Comparison of ENCODE assay signal across 8 mouse cellular contexts in the genomic region with DNA sequence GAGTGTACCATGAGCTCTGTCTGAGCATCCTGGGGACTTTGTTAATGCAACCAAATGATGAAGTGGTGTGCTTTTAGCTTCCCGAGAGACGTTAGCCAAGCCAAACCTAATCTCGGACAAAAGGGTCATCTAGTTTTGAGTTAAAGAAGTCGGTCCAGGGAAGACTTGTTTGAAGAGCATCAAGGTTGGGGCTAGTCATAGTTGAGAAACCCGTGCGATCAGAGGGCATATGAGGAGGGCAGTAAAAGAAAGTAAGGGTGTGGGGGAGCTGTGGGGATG. TPM values are rescaled to one million over a fixed set of nuclear protein-coding genes. Genes with fewer than 3 reads are reported as not detected.
DNase-seq lines count a peak whose midpoint lies in the region; ATAC-seq and TF ChIP-seq lines count a peak whose summit lies in the region.

No protein-coding gene starts in this region.

- no peak for ATAC-seq in heart, embryonic 13.5 days (ENCODE audit: extremely low read depth, insufficient number of reproducible peaks, low FRiP score, low TSS enrichment)
- ATAC-seq in midbrain, embryonic 11.5 days (ENCODE audit: low FRiP score) = no peak

- H3K9ac ChIP-seq in heart, embryonic 13.5 days = peak overlapping the region; percentile 92
- peak overlapping the region; percentile 87 for H3K9ac ChIP-seq in ES-E14 (ENCODE audit: insufficient read depth, low read depth, low read length, poor library complexity, severe bottlenecking)
- H3K9ac ChIP-seq in midbrain, embryonic 11.5 days (ENCODE audit: low read length) = peak overlapping the region; percentile 82

- no peaks in the 10 kb centered on the region for H3K9me3 ChIP-seq in heart, embryonic 13.5 days
- H3K9me3 ChIP-seq in ES-E14 (ENCODE audit: control insufficient read depth, insufficient read depth, low read depth, low read length) = no peaks in the 10 kb centered on the region
- no peaks in the 10 kb centered on the region for H3K9me3 ChIP-seq in hindbrain, embryonic 10.5 days
- H3K9me3 ChIP-seq in midbrain, embryonic 11.5 days (ENCODE audit: control insufficient read depth, low read length) = no peaks in the 10 kb centered on the region

- peaks cover 21% of the 10 kb centered on the region for H3K4me1 ChIP-seq in heart, embryonic 13.5 days
- peaks cover 4% of the 10 kb centered on the region in 2 experiments; a peak in 3 of 4 replicates for H3K4me1 ChIP-seq in ES-E14 (ENCODE audit: control insufficient read depth in 2 of 2, insufficient read depth in 2 of 2, low read length in 2 of 2, poor library complexity in 1 of 2)
- H3K4me1 ChIP-seq in hindbrain, embryonic 10.5 days (replicated peaks) = peaks cover 23% of the 10 kb centered on the region
- peaks cover 9% of the 10 kb centered on the region for H3K4me1 ChIP-seq in midbrain, embryonic 11.5 days (ENCODE audit: control insufficient read depth, insufficient read depth, low read length)

- in situ Hi-C loops in ES-E14 (cut with MboI; ENCODE audit: low sequenced_read_pairs in 2 of 2, unreplicated experiment in 2 of 2) = no loop called here

- peak overlapping the region; percentile 78 for H3K4me3 ChIP-seq in heart, embryonic 13.5 days
- peak overlapping the region; percentile 77 to 95 for H3K4me3 ChIP-seq in ES-E14 (ENCODE audit: insufficient read depth in 1 of 2, low read depth in 1 of 2, low read length in 2 of 2, poor library complexity in 1 of 2, severe bottlenecking in 1 of 2)
- H3K4me3 ChIP-seq in hindbrain, embryonic 10.5 days = peak overlapping the region; percentile 78
- H3K4me3 ChIP-seq in midbrain, embryonic 11.5 days (ENCODE audit: low read depth, low read length) = peak overlapping the region; percentile 55

- DNase-seq in heart, adult 18-20 months = no peak
- no peak for DNase-seq in ES-E14 (ENCODE audit: low read depth, low spot score)
- DNase-seq in hindbrain, embryonic 10.5 days (ENCODE audit: low spot score) = no peak
- DNase-seq in midbrain, embryonic 11.5 days (ENCODE audit: low spot score, missing footprints) = peak; percentile 94
- DNase-seq in frontal cortex, postnatal 14 days (ENCODE audit: low spot score in 2 of 2) = no peak
- DNase-seq in adrenal gland, postnatal 4 days (ENCODE audit: low spot score in 2 of 2) = no peak
- no peak for DNase-seq in right cerebral cortex, postnatal 36 days (ENCODE audit: low spot score in 2 of 2)

- peaks cover 77% of the 10 kb centered on the region for H3K36me3 ChIP-seq in heart, embryonic 13.5 days
- peaks cover 51% of the 10 kb centered on the region for H3K36me3 ChIP-seq in ES-E14 (ENCODE audit: control insufficient read depth, insufficient read depth, low read length, poor library complexity, severe bottlenecking)
- H3K36me3 ChIP-seq in hindbrain, embryonic 10.5 days = peaks cover 75% of the 10 kb centered on the region
- peaks cover 31% of the 10 kb centered on the region for H3K36me3 ChIP-seq in midbrain, embryonic 11.5 days (ENCODE audit: control insufficient read depth, insufficient read depth, low read length)

- WGBS in heart, embryonic 13.5 days = 5% methylated on average over 6 of the region's 6 CpGs
- WGBS in hindbrain, embryonic 10.5 days = 9% methylated on average over 6 of the region's 6 CpGs
- WGBS in midbrain, embryonic 11.5 days = 10% methylated on average over 6 of the region's 6 CpGs

- H3K27ac ChIP-seq in heart, embryonic 13.5 days (replicated peaks) = peak overlapping the region; percentile 83
- H3K27ac ChIP-seq in ES-E14 (ENCODE audit: insufficient read depth, low read depth, low read length, poor library complexity, severe bottlenecking) = no peak overlapping the region; the same call in 1 of the 2 replicates
- H3K27ac ChIP-seq in hindbrain, embryonic 10.5 days = peak overlapping the region; percentile 89
- H3K27ac ChIP-seq in midbrain, embryonic 11.5 days (ENCODE audit: low read depth, low read length) = no peak overlapping the region; the same call in 1 of the 2 replicates

- H3K4me2 ChIP-seq in heart, embryonic 13.5 days = peak overlapping the region; percentile 96
- peak overlapping the region; percentile 85 for H3K4me2 ChIP-seq in midbrain, embryonic 11.5 days

- H3K27me3 ChIP-seq in heart, embryonic 13.5 days (replicated peaks) = no peaks in the 10 kb centered on the region
- no peaks in the 10 kb centered on the region for H3K27me3 ChIP-seq in hindbrain, embryonic 10.5 days (ENCODE audit: insufficient read depth, poor library complexity, severe bottlenecking)
- H3K27me3 ChIP-seq in midbrain, embryonic 11.5 days (ENCODE audit: control insufficient read depth, insufficient read depth, low read length) = no peaks in the 10 kb centered on the region

TF ChIP-seq in ES-E14, 5 proteins besides CTCF, POLR2A, EP300 and RAD21:
- TF ChIP-seq ZNF384 (IDR thresholded peaks at IDR 0.05; ENCODE audit: low read depth, low read length) (no peak), HCFC1 (IDR thresholded peaks at IDR 0.05; ENCODE audit: borderline replicate concordance, insufficient read depth, low read length) (no peak), CHD2 (IDR thresholded peaks at IDR 0.05; ENCODE audit: low read depth, low read length) (no peak), MAFK (IDR thresholded peaks at IDR 0.05; ENCODE audit: insufficient read depth, low read depth, low read length) (no peak), ZC3H11A (IDR thresholded peaks at IDR 0.05; ENCODE audit: borderline replicate concordance, low read depth, low read length) (no peak)

RNA-seq across cellular contexts. Expression of a gene that starts 0.8 kb away (rescaled TPM):
- 83.4 and 88.1 TPM in 2 replicates for polyA plus RNA-seq in heart, embryonic 13.5 days (2015; fragmentation: Nextera tagmentation; extraction: Ambion mirVana)
- total RNA-seq in heart, adult 18-20 months (2021) = 10 to 100 TPM; 46.2 to 50.2 TPM
- total RNA-seq in ES-E14 (2012; rRNA removed) = 83.2 and 102 TPM in 2 replicates
- 98.9 and 116 TPM in 2 replicates for polyA plus RNA-seq in hindbrain, embryonic 10.5 days (2016; fragmentation: Nextera tagmentation; extraction: Ambion mirVana)
- 74.4 and 77.2 TPM in 2 replicates for polyA plus RNA-seq in midbrain, embryonic 11.5 days (2014; fragmentation: Nextera tagmentation; extraction: Ambion mirVana)
- 100 to 1,000 TPM; 114 to 122 TPM for total RNA-seq in adrenal gland, postnatal 4 days (2021)

RNA-seq across cellular contexts. Expression of a gene that starts 4.9 kb away (rescaled TPM):
- 12.8 and 13.5 TPM in 2 replicates for polyA plus RNA-seq in heart, embryonic 13.5 days (2015; fragmentation: Nextera tagmentation; extraction: Ambion mirVana)
- 1 to 10 TPM; 3.7 to 4.7 TPM for total RNA-seq in heart, adult 18-20 months (2021)
- total RNA-seq in ES-E14 (2012; rRNA removed) = 8.6 and 9.3 TPM in 2 replicates
- 30.2 and 38.7 TPM in 2 replicates for polyA plus RNA-seq in hindbrain, embryonic 10.5 days (2016; fragmentation: Nextera tagmentation; extraction: Ambion mirVana)
- 16.5 and 20.2 TPM in 2 replicates for polyA plus RNA-seq in midbrain, embryonic 11.5 days (2014; fragmentation: Nextera tagmentation; extraction: Ambion mirVana)
- 10 to 100 TPM; 27.2 to 34.1 TPM for total RNA-seq in adrenal gland, postnatal 4 days (2021)

RNA-seq across cellular contexts. Expression of a gene that starts 13.5 kb away (rescaled TPM):
- 16.9 and 17.4 TPM in 2 replicates for polyA plus RNA-seq in heart, embryonic 13.5 days (2015; fragmentation: Nextera tagmentation; extraction: Ambion mirVana)
- 10 to 100 TPM; 14.3 to 17.8 TPM for total RNA-seq in heart, adult 18-20 months (2021)
- 42.0 and 60.1 TPM in 2 replicates for total RNA-seq in ES-E14 (2012; rRNA removed)
- 34.8 and 35.3 TPM in 2 replicates for polyA plus RNA-seq in hindbrain, embryonic 10.5 days (2016; fragmentation: Nextera tagmentation; extraction: Ambion mirVana)
- 24.1 and 29.5 TPM in 2 replicates for polyA plus RNA-seq in midbrain, embryonic 11.5 days (2014; fragmentation: Nextera tagmentation; extraction: Ambion mirVana)
- 100 to 1,000 TPM; 103 TPM for total RNA-seq in adrenal gland, postnatal 4 days (2021)

RNA-seq across cellular contexts. Expression of a gene that starts 18.1 kb away (rescaled TPM):
- polyA plus RNA-seq in heart, embryonic 13.5 days (2015; fragmentation: Nextera tagmentation; extraction: Ambion mirVana) = 0.68 and 1.0 TPM in 2 replicates
- under 1 TPM; 0.30 to 0.62 TPM for total RNA-seq in heart, adult 18-20 months (2021)
- total RNA-seq in ES-E14 (2012; rRNA removed) = 4.0 and 6.0 TPM in 2 replicates
- polyA plus RNA-seq in hindbrain, embryonic 10.5 days (2016; fragmentation: Nextera tagmentation; extraction: Ambion mirVana) = 7.3 and 9.1 TPM in 2 replicates
- 4.5 and 4.7 TPM in 2 replicates for polyA plus RNA-seq in midbrain, embryonic 11.5 days (2014; fragmentation: Nextera tagmentation; extraction: Ambion mirVana)
- total RNA-seq in adrenal gland, postnatal 4 days (2021) = 10 to 100 TPM; 15.0 to 17.8 TPM

RNA-seq across cellular contexts. Expression of a gene that starts 24.7 kb away (rescaled TPM):
- polyA plus RNA-seq in heart, embryonic 13.5 days (2015; fragmentation: Nextera tagmentation; extraction: Ambion mirVana) = 32.7 and 34.8 TPM in 2 replicates
- total RNA-seq in heart, adult 18-20 months (2021) = 10 to 100 TPM; 18.3 to 19.6 TPM
- 69.3 and 89.7 TPM in 2 replicates for total RNA-seq in ES-E14 (2012; rRNA removed)
- 41.0 and 50.0 TPM in 2 replicates for polyA plus RNA-seq in hindbrain, embryonic 10.5 days (2016; fragmentation: Nextera tagmentation; extraction: Ambion mirVana)
- polyA plus RNA-seq in midbrain, embryonic 11.5 days (2014; fragmentation: Nextera tagmentation; extraction: Ambion mirVana) = 41.4 and 45.9 TPM in 2 replicates
- 10 to 100 TPM; 60.8 to 61.2 TPM for total RNA-seq in adrenal gland, postnatal 4 days (2021)

Comparison
In these comparisons a context has a peak if more than half of its experiments do, and no peak if none do; other contexts are left out.
1. H3K27ac ChIP-seq: peak in heart, embryonic 13.5 days (single experiment) and hindbrain, embryonic 10.5 days (single experiment); none in ES-E14 (single experiment) and midbrain, embryonic 11.5 days (single experiment).
2. Peak in every context shown above with its lines, with median percentiles within 50 percentile points of each other: H3K4me3 ChIP-seq and H3K9ac ChIP-seq.